Mouse (Mus musculus) kidney, embryonic 16.5 days (tissue): ENCODE measurements around the gene Gsto2. TPM values are rescaled to one million over a fixed set of nuclear protein-coding genes. Genes with fewer than 3 reads are reported as not detected.
A peak's percentile ranks its signal among the peaks of the same experiment; 100 is the strongest.

Experiments
- ATAC-seq: fragments of 200-750 bp; cut with Nextera tagmentation; 2 replicates; pipeline ENCODE4 v1.8.0; 2017; ENCODE audit warnings: moderate TSS enrichment; ENCODE audit not compliant: low FRiP score, low TSS enrichment
- H3K27ac ChIP-seq: fragments of 300-500 bp; sonication (generic); 2 replicates; pipeline ENCODE4 v1.5.1; 2014; ENCODE audit warnings: low read length
- H3K27me3 ChIP-seq: fragments of 300-500 bp; sonication (generic); 2 replicates; pipeline ENCODE4 v1.6.1; 2014; ENCODE audit warnings: low read length, control low read depth, mixed read lengths; ENCODE audit not compliant: insufficient read depth
- H3K36me3 ChIP-seq: fragments of 300-500 bp; sonication (generic); 2 replicates; pipeline ENCODE4 v1.6.1; 2014; ENCODE audit warnings: low read length, control low read depth, mixed read lengths; ENCODE audit not compliant: insufficient read depth
- H3K4me1 ChIP-seq: fragments of 300-500 bp; sonication (generic); 2 replicates; pipeline ENCODE4 v1.6.1; 2014; ENCODE audit warnings: low read length, control low read depth, mixed read lengths; ENCODE audit not compliant: insufficient read depth
- H3K4me2 ChIP-seq: fragments of 300-500 bp; sonication (generic); replicated peaks from 2 replicates; pipeline ENCODE4 v1.6.1; 2014; ENCODE audit warnings: low read depth, low read length
- H3K4me3 ChIP-seq: fragments of 300-500 bp; sonication (generic); 2 replicates; pipeline ENCODE4 v1.5.1; 2014; ENCODE audit warnings: mild to moderate bottlenecking, low read length
- H3K9ac ChIP-seq: fragments of 300-500 bp; sonication (generic); replicated peaks from 2 replicates; pipeline ENCODE4 v1.6.1; 2014; ENCODE audit warnings: low read length
- H3K9me3 ChIP-seq: fragments of 300-500 bp; sonication (generic); 2 replicates; pipeline ENCODE4 v1.6.1; 2016; ENCODE audit warnings: low read length, control low read depth
- WGBS: fragments of 180-500 bp; shearing (Covaris S2); extraction: QIAGEN DNeasy Blood & Tissue Kit; methylation state at CpG from one replicate; pipeline ENCODE4 v1.1.7; 2014; 5-methylcytosine and 5-hydroxymethylcytosine counted together
- polyA plus RNA-seq: library from polyadenylated mRNA; unstranded; fragments of >200 nt; fragmentation: Nextera tagmentation; extraction: Ambion mirVana; gene quantifications from 2 replicates; pipeline ENCODE4 v1.2.1, GENCODE M21; 2015

Gsto2 gene
- polyA plus RNA-seq, 1 experiment from 2014 or later = 1.4 TPM

- no peak overlapping the region for H3K9ac ChIP-seq
- H3K4me1 ChIP-seq = peaks cover 46% of the 10 kb centered on the region
- no peaks in the 10 kb centered on the region for H3K9me3 ChIP-seq
- WGBS = 35% methylated on average over 7 of the region's 7 CpGs
- peak; percentile 67 for ATAC-seq
- H3K36me3 ChIP-seq = no peaks in the 10 kb centered on the region
- H3K4me3 ChIP-seq = no peak overlapping the region
- H3K27ac ChIP-seq = peak overlapping the region; percentile 63; the same call in 1 of the 2 replicates
- no peak overlapping the region for H3K4me2 ChIP-seq
- H3K27me3 ChIP-seq = no peaks in the 10 kb centered on the region
Observed at GRCm38 (mm10) chr19:47886617-47887016, 21.3 kb downstream of the Gsto2 start.

GRCm38 (mm10) chr19:47887417-47887816 lies 22.1 kb downstream of the Gsto2 start:
- no peak overlapping the region for H3K4me3 ChIP-seq
- H3K27ac ChIP-seq = peak overlapping the region; percentile 63
- no peaks in the 10 kb centered on the region for H3K9me3 ChIP-seq
- peaks cover 52% of the 10 kb centered on the region for H3K4me1 ChIP-seq
- no peaks in the 10 kb centered on the region for H3K27me3 ChIP-seq
- no peak for ATAC-seq
- 88% methylated on average over 10 of the region's 10 CpGs for WGBS
- no peak overlapping the region for H3K4me2 ChIP-seq
- H3K9ac ChIP-seq = no peak overlapping the region
- H3K36me3 ChIP-seq = no peaks in the 10 kb centered on the region

DNA sequence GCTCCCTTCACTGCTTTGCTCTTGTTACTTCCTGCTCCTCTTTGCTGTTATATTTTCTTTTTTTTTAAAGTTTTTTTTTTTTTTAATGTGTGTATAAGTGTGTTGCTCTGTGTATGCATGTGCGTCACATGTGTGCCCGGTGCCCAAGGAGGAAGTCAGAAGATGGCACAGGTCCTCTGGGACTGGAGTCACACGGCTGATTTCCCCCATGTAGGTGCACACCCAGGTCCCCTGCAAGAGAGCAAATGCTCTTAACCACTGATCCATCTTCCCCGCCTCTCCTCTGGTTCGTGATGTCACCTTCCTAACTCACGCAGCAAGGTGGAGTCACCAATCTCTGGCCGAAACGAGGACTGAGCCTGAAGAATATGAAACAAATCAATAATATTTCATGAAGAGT lies 22.7 kb downstream of the Gsto2 start:
- ATAC-seq = no peak
- H3K9me3 ChIP-seq = no peaks in the 10 kb centered on the region
- no peak overlapping the region for H3K9ac ChIP-seq
- no peaks in the 10 kb centered on the region for H3K27me3 ChIP-seq
- no peak overlapping the region for H3K27ac ChIP-seq
- WGBS = 93% methylated on average over 8 of the region's 8 CpGs
- peaks cover 54% of the 10 kb centered on the region for H3K4me1 ChIP-seq
- H3K4me2 ChIP-seq = no peak overlapping the region
- H3K36me3 ChIP-seq = no peaks in the 10 kb centered on the region
- no peak overlapping the region for H3K4me3 ChIP-seq

GRCm38 (mm10) chr19:47890489-47891130 lies 25.3 kb downstream of the Gsto2 start:
- H3K9ac ChIP-seq = peak overlapping the region; percentile 37; the same call in 1 of the 2 replicates
- ATAC-seq = peak; percentile 37; the same call in 1 of the 2 replicates
- peaks cover 47% of the 10 kb centered on the region for H3K4me1 ChIP-seq
- H3K27me3 ChIP-seq = no peaks in the 10 kb centered on the region
- WGBS = 32% methylated on average over 10 of the region's 10 CpGs
- H3K27ac ChIP-seq = peak overlapping the region; percentile 93
- H3K4me3 ChIP-seq = peak overlapping the region; percentile 8; the same call in 1 of the 2 replicates
- peaks cover 15% of the 10 kb centered on the region; the same call in 1 of the 2 replicates for H3K36me3 ChIP-seq
- peak overlapping the region; percentile 38 for H3K4me2 ChIP-seq
- no peaks in the 10 kb centered on the region for H3K9me3 ChIP-seq

DNA sequence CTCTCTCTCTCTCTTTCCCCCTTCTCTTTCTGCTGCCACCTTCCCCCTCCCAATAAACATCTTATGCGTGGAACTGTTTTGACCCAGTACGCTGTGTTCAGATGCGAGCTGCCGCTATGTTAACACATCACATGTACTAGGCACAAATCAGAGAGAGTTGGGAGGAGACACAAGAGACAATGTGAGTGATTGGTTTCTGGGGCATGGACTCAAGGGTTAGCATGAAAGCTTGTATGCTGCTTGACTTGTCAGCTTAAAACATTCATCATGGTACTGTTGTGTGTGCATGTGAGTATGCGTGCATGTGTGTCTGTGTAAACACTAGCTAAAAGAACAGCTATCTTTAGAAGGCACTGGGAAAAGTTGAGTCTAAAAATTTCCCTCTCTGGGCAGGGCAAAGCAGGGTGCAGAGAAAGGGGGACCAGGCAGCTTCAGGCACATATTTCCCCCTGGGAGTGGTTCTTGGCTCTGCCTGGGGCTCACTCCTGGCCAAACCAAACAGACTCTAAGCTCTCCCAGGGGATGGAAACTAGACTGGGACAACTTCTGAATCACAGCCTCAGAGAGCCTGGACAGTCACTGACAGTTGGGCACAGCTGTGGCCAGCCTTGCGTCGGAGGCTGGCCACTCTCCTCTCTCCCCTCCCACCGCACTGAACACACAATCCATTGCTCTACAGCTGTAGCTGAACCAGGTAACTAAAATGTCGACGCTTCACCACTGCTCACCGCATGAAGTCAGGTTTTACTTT lies 26.4 kb downstream of the Gsto2 start:
- Histone ChIP-seq H3K27me3 (no peaks in the 10 kb centered on the region), H3K36me3 (peaks cover 26% of the 10 kb centered on the region), H3K9ac (no peak overlapping the region), H3K4me1 (peaks cover 39% of the 10 kb centered on the region), H3K9me3 (no peaks in the 10 kb centered on the region), H3K27ac (peak overlapping the region; percentile 93), H3K4me2 (peak overlapping the region; percentile 38; the same call in 1 of the 2 replicates), H3K4me3 (no peak overlapping the region)
- ATAC-seq = peak; percentile 78
- 50% methylated on average over 11 of the region's 11 CpGs for WGBS

DNA sequence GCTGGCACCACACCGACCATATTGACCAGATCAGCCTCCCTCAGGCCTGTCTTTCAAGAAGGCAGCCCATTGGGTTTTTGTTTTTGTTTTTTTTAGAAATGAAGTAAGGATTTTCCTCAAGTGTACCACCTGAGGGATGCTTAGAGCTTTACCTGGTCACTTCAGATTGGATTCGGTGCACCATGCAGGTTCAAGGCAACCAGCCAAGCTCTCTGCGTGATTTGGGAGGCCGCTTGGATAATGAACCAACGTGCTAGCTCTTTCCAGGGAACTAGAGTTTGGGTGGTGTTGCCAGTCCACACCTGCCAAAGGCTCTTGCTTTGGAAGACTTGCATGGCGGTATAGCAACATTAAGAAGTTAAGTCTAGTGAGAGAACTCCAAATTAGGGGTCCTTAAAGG lies 27.8 kb downstream of the Gsto2 start:
- Histone ChIP-seq H3K4me2 (no peak overlapping the region), H3K9ac (no peak overlapping the region), H3K4me1 (peaks cover 32% of the 10 kb centered on the region), H3K27me3 (no peaks in the 10 kb centered on the region), H3K36me3 (peaks cover 36% of the 10 kb centered on the region), H3K4me3 (no peak overlapping the region), H3K9me3 (no peaks in the 10 kb centered on the region), H3K27ac (no peak overlapping the region)
- no peak for ATAC-seq
- 96% methylated on average over 6 of the region's 6 CpGs for WGBS

- no peak overlapping the region for H3K4me2 ChIP-seq
- no peaks in the 10 kb centered on the region for H3K27me3 ChIP-seq
- no peak overlapping the region for H3K27ac ChIP-seq
- peaks cover 36% of the 10 kb centered on the region for H3K36me3 ChIP-seq
- no peak overlapping the region for H3K4me3 ChIP-seq
- H3K9ac ChIP-seq = no peak overlapping the region
- peaks cover 24% of the 10 kb centered on the region for H3K4me1 ChIP-seq
- ATAC-seq = no peak
- 80% methylated on average over 8 of the region's 8 CpGs for WGBS
- no peaks in the 10 kb centered on the region for H3K9me3 ChIP-seq
Observed at GRCm38 (mm10) chr19:47898472-47899079, 33.2 kb downstream of the Gsto2 start.

DNA sequence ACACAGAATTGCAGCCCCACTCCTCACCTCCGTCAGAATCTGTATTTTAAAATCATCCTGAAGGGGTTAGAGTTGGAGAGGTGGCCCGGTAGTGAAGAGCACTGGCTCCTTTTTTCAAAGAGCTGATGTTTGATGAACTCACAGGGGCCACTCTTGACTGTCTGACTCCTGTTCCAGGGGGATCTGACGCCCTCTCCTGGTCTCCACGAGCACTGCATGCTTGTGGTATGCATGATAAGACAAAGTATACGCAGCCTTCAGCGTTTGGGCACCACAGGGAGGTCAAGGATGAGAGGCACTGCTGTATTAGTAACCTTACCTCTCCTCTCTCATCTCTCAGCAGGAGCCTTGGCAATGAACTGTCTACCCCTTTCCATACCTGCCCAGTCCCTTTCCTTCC lies 34.7 kb downstream of the Gsto2 start:
- Histone ChIP-seq H3K27me3 (no peaks in the 10 kb centered on the region), H3K9me3 (no peaks in the 10 kb centered on the region), H3K9ac (no peak overlapping the region), H3K36me3 (peaks cover 27% of the 10 kb centered on the region), H3K4me1 (peaks cover 28% of the 10 kb centered on the region), H3K4me2 (no peak overlapping the region), H3K4me3 (no peak overlapping the region), H3K27ac (no peak overlapping the region)
- WGBS = 59% methylated on average over 6 of the region's 6 CpGs
- no peak for ATAC-seq

DNA sequence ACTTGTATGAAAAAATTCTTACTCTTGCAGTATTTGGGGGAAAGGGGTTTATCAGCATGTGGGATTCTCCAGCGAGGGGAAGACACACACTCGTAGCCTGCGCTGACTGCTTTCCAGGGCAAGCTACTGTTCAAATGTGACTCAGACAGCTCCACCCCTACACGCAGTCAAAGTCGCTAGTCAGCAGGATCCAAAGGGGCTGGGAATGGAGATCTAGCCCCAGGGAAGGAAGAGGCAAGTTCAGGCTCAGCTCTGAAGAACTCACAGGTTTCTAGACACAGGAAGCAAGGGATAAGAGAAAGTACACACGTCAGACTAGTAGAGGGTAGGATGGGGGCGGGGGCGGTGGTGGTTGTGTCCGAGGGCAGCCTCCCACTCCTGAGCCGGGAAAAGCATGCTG lies 35.2 kb downstream of the Gsto2 start:
- Histone ChIP-seq H3K4me2 (no peak overlapping the region), H3K27me3 (no peaks in the 10 kb centered on the region), H3K9ac (no peak overlapping the region), H3K4me3 (no peak overlapping the region), H3K36me3 (peaks cover 21% of the 10 kb centered on the region), H3K4me1 (peaks cover 34% of the 10 kb centered on the region), H3K9me3 (no peaks in the 10 kb centered on the region), H3K27ac (no peak overlapping the region)
- ATAC-seq = no peak
- 79% methylated on average over 10 of the region's 10 CpGs for WGBS
